Mouse (Mus musculus) embryonic fibroblast, embryonic 13.5 days (primary cell): ENCODE data around the gene Stab1.

Source experiments
- CTCF ChIP-seq: IDR thresholded peaks from 2 replicates; pipeline ENCODE4 v1.5.1; 2011; ENCODE audit warnings: mild to moderate bottlenecking, control low read depth, low read length, moderate library complexity, borderline replicate concordance; ENCODE audit not compliant: insufficient read depth
- POLR2A ChIP-seq: IDR thresholded peaks from 2 replicates; pipeline ENCODE4 v1.6.1; 2011; ENCODE audit warnings: low read depth, mild to moderate bottlenecking, control low read depth, low read length, moderate library complexity

DNA sequence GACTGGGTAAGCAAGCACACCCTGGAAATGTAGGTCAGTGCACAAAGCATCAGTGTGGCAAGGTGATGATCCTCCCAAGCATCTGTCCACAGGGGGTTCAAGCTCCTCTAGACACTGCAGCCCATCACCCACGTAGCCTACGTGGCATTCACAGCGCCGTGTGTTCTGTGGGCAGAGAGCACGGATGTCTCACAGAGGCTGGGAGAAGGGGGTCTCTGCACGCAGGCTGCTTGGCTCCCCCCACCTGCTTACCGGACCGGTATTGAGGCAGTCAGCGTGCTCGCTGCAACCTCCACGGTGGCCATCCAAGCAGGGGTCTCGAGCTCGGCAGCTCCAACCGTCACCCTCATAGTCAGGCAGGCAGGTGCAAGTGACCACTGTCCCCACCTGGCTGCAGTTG lies 27.4 kb downstream of the Stab1 start:
- TF ChIP-seq CTCF (no peak), POLR2A (no peak)
